Mouse (Mus musculus): Measurements from ENCODE around the gene Slc34a3.
"Not testable (repeated sequence)": the region's sequence is repeated elsewhere in the genome, so short reads cannot be mapped to it uniquely, and the experiment has no call there.

Gene Slc34a3

DNA sequence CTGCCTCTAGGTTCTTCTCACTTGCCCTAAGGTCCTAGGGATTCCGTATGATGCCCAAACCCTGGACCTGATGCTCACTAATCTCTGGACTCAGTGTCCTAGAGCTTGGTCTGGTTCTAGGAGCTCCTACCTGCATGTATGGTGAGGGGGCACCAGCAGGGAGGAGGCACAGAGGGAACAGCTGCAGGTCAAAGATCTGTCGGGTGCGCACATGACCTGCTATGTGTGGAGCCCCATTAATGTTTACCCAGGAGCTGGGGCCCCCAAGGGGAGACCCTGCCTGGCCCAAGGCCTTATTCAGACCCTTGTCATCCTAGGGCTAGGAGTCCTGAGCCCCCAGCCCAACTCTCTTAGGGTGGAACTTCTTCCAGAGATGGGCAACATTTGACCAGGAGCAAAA is at the start of gene Slc34a3:
Gene Slc34a3, minus strand, starts transcription at position 315 of the 400 bp plus-strand sequence.
- DNase-seq, result peak; percentile 66

DNA sequence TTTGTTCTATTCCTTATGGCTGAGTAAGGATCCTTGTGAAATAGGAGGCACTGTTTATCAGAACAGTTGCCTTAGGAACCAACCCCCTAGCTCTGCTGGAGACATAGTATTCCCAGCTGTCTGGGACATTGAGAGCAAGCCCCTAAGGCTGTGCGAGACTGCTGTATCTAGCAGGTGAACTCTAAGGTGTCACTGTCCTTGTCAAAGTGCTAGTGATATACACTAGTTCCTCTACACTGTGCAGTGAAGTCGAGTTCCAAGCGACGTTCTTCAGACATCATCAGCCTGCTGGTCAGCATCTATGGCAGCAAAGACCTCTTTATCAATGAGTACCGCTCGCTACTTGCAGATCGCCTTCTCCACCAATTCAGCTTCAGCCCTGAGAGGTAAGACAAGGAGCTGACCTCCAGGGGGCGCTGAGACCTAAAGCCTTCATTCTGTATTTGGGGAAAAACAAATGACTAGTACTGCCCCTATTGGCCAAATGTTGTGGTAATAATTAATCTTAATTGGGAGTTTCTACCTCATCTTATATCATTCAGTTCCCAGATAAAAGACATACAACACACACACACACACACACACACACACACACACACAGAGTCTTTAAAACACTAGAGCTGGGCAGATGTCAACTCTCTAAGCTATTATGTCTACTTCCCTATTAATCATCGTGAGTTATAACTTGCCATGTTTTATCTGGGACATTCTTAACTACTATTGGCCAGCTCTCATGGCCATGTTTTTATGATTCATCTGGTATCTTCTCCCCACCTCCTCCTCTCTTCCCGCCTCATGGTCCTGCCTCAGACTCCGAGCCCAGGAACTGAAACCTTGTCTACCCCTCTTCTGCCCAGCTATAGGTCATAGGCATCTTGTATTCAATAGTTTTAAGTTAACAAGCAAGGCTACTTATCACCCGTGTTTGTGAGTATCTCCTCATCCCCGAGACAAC is 45.0 kb upstream of the Slc34a3 start:
- DNase-seq, result peak; percentile 92

DNA sequence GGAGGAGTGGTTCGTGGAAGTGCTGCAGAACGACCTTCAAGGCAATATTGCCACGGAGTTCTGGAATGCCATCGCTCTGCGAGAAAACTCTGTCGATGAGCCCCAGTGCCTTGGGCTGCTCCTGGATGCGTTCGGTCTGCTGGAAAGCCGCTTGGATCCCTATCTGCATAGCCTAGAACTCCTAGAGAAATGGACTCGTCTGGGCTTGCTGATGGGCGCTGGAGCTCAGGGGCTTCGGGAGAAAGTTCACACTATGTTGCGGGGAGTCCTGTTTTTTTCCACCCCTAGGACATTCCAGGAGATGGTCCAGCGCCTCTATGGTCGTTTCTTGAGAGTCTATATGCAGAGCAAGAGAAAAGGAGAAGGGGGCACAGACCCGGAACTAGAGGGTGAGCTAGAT is 38.8 kb upstream of the Slc34a3 start:
- no peak for DNase-seq

DNA sequence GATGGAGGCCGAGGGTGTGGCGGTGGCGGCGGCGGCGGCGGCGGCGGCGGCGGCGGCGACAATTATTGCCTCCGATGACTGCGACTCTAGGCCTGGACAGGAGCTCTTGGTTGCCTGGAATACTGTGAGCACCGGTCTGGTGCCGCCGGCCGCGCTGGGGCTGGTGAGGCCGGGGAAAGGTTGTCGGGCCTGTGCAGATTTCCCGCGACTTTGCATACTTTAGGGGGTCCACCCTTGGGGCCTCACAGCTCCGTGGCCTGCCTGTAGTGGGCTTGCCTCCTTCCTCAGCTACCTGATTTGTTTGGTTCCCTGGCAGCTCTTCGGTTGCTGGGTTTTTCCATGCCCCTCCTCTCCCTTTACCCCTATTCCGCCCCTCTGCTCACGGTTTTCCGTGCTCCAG is 38.4 kb upstream of the Slc34a3 start:
- no peak for DNase-seq

DNA sequence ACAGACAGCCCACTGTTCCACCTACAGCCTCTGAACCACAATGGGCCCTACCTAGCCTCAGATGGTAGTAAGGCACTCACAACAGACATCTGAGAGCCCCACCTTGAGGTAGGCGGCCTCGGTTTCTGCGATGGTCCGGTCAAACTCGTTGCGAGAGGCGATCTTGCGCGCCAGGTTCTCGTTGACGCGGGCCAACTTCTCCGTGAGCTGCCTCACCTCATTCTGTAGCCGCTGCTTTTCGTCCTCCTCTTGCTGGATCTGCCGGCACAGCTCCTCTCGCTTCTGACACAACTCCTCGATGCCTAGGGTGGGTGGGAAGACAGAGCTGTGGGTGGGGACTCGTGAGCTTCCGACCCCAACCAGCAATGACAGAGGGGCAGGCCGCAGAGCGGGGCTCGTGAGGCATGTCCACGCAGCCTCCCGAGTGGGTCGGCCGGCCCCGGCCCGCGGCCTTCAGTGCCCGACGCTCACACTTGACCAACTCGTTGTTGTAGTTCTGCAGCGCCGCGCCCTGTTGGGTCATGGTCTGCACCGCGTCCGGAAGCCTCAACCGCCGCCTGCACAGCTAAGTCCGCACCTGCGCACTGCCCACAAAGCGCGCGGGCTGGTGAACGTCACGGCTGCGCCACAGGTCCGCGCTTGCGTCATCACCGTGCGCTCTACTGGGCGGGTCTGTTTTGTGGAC is 37.8 kb upstream of the Slc34a3 start, which contains the start of the genes Ssna1 and Anapc2:
Gene Ssna1, minus strand, starts transcription at position 612 of the 685 bp plus-strand sequence.
Gene Anapc2, plus strand, starts transcription at position 652 of the 685 bp plus-strand sequence.
- peak; percentile 98 for DNase-seq

DNA sequence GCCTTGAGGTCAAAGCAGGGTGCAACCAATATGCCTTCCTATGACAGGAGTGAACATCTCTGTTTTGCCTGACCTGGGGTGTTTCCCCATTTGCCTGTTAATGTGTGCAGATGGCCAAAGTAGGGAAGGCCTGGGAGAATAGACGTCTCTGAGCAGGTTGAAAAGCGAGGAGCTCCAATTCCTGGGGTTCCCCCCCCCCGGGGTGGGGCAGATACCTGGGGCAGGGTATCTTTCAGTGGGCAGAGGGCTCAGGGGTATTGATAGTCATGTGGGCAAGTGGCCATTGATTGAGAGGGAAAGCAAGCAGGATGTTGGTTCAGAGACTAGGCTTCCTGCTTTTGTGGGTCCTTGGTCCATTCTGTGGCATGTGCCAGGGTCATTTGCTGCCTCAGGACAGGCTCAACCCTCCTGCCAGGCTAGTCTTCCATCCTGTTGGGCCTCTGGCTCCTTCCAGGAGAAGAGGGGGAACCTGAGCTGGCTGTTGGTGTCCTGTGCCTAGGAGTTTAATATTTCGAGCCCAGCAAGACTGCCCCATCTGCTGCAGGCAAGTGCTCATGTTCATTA is 33.7 kb upstream of the Slc34a3 start:
- no peak for DNase-seq

DNA sequence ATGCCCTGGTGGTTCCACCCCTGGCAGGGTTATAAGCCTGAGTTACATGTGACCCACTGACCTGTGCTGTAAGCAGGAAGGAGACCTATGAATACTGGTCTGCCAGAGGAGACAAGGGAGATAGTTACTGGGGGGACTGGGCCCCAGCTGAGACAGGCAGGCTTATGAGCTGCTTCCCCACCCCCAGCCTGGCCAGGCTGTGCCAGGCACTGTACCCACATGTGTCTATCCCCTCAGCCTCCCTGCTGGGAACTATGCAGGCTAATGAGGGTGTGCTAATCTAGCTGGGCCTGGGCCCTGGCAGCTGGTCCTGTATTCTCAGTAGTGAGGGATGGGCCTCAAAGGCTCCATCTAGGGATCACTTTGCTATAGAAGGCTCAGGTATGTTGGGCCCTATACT is 33.1 kb upstream of the Slc34a3 start:
- no peak for DNase-seq

DNA sequence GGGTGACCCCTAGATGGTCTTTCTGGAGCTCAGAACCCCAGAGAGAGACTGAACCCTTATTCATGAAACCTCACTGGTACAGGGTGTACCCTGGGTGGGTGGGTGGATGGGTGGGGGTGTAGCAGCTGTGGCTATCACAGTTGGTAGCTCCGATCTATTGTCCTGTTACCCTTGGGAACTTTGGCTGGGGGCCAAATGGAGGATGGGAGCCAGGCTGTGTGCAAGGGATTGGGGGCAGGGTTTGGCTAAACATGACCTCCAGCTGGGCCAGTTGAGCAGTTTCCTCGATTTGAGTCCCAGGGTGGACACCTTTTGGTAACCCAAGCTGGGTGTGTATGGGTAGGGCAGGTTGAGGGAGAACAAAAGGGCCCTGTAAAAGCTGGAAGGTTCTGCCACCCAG is 32.6 kb upstream of the Slc34a3 start:
- peak; percentile 79 for DNase-seq

DNA sequence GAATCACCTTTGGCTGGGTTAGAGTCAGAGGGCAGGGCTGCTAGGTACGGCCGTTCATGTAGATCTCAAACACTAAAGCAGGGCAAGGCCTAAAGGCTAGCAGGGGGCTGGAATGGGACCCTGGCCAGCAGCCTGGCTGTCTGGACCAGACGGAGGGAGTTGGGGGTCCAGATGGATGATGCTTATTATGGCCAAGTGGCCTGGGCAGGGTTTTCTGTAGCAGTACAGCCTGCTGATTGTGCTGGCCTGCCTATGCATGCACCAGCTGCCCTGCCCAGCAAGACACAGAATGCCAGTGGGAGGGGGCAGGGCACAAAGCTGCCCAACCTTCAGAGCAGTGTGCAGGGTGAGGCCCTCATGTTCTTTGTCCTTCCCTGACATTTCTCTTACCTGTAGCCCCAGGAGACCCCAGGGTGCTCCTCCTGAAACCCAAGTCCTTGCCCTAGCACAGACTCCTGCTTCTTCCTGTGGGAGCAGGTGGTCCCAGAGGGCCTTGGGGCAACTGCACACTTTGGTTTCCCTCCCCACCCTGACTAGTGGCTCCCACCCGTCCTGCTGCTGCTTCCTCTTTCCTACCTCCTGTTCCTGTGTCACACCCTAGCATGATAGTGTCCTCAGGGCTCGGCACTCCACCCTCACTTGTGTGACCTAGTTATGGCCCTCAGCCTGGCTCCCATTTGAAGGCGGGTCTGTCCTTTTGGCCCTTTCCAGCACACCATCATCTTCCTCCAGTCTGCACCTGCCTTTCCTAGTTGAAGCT is 31.9 kb upstream of the Slc34a3 start:
- peak; percentile 61 for DNase-seq

DNA sequence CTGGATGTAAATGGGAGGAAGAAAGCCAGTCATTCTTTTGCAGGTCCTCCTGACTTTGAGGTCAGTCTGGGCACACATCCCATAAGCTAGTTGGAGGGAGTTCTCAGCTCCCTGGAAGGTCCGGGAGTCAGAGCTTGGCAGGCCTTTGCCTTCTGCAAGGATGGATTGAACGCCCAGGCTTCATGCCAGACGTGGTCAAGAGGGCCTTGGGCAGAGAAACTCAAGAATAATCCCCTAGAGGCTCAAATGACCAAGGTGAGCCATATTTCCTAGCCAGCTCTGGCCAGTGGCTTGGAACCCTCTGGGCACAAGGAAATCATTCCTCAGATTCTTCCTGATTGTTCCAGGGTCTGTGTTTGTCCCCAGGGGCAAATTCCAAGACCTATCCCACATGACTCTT is 30.7 kb upstream of the Slc34a3 start:
- peak; percentile 94 for DNase-seq

DNA sequence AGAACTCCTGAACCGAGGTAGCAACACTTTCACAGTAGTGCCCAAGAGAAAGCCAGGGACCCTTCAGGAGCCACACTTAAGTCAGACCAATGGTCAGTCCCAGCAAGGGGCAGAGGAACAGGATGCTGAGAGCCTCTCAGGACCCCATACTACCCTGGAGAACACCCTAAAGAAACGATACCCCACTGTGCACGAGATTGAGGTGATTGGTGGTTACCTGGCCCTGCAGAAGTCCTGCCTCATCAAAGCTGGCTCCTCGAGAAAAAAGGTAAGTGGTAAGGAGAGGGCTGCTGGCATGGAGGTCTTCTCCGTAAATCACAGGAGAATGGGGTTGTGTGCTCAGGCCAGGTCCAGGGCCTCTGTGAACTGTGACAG is 30.1 kb upstream of the Slc34a3 start:
- no peak for DNase-seq

DNA sequence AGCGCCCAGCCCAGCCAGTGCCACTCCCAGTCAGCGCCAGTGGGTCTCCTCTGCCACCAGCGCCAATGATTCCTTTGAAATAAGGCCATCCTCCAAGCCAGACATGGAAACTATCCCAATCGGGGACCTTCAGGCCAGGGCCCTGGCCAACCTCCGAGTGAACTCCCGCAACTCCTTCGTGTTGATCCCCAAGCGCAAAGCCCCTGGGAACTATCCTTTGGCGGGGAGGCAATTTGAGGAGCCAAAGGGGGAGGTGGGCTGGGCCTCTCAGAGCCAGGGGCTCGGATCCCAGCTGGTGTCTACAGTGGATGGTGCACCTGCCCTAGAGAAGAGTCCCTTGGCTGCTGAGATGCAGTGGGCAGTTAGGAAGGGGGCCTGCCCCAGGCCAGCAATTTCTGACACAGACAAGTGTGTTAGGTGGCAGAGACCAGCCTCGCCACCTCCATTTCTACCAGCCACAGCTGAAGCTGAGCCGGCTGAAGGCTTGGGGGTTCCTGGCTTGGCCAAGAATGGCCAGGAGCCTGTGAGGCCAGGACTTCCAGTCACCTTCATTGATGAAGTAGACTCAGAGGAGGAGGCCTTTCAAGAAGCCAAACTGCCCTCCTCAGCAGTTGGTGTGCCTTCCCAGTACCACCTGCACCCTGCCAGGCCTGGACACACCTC is 29.6 kb upstream of the Slc34a3 start:
- DNase-seq, result no peak

DNA sequence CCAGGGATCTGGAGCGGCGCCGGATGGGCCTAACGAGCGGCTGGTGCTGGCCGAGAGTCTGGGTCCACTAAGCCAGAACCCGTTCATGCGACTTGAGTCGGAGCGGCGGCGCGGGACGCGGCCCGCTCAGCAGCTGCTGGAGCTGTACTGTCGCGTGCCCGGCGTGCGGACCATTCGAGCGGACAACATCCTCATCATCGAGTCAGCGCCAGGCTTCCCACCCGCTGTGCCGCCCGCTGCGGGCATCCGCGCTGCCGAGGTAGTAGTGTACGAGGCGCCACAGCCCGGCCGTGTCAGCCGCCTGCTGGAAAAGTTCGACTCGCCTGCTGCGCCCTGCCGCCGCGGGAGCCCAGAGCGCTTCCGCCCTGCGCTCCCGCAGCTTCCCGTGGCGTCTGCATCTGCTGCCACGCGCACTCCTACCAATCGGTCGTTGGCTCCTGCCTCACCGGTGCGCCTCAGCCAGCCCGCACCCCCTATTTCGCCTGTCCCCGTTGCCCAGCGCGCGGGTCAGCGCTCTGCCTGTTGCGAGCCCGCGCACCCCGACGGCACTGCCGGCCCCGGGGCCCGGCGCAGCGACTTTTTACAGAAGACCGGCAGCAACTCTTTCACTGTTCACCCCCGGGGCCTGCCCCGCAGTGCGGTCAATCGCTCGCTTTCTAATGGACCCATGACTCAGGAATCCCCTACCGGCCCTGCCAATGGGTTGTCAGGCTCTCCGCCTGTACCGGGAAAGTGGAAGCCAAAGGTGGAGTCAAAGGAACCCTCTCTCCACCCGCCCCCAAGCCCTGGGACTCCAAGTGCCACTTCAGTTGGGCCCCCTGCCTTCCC is 28.8 kb upstream of the Slc34a3 start:
- peak; percentile 40 for DNase-seq

DNA sequence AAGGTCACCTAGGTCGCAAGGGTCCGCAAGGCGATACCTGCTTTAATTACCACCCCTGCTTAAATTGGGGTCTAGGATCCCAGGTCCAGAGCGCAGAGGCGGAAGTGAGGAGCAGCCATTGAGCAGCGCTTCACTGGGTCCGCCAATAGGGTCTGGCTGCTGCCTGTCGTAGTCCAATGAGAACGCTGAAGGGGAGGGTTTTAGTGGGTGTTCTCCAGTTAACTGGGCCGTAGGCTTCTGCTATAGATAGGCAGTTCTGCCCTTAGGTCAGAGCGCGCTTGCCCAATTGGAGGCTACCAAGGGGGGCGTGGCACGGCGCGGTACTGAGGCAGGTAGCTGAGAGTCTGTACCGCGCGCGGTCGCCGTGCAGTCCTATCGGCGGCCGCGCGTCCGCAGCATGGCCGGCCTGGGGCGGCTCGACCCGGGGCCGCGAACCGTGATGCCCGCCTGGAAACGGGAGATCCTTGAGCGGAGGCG is 28.2 kb upstream of the Slc34a3 start, which contains the start of gene Tprn:
Gene Tprn, plus strand, starts transcription at position 328 of the 477 bp plus-strand sequence.
- peak; percentile 99 for DNase-seq

DNA sequence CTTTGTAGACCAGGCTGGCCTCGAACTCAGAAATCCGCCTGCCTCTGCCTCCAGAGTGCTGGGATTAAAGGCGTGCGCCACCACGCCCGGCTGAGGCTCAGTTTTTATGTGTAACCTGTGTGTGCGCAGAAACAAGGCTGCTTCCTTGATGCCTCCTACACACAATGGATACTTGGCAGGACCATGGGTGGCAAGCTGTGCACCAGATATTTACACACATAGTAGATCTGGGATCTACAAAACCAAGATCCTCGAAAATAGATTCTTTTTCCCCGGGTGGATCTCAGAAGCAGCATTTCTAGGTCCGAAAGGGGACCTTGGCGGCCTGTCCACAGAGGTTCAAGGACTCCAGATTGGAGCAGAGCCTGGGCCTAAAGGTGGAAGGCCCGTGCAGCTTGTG is 27.7 kb upstream of the Slc34a3 start:
- no peak for DNase-seq

DNA sequence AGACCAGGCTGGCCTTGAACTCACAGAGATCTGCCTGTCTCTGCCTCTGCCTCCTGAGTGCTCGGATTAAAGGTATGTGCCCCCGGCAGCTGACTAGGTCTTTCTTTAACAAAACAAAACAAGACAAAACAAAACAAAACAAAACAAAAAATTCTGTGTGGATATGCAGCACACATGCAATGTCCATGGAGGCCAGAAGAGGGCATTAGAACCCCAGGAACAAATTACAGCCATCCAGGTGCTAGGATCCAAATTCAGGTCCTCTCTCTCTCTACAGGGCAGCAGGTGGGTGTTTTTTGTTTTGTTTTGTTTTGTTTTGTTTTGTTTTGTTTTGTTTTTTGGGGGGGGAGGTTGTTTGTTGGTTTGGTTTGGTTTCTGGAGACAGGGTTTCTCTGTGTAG is 24.7 kb upstream of the Slc34a3 start:
- DNase-seq, result no peak

DNA sequence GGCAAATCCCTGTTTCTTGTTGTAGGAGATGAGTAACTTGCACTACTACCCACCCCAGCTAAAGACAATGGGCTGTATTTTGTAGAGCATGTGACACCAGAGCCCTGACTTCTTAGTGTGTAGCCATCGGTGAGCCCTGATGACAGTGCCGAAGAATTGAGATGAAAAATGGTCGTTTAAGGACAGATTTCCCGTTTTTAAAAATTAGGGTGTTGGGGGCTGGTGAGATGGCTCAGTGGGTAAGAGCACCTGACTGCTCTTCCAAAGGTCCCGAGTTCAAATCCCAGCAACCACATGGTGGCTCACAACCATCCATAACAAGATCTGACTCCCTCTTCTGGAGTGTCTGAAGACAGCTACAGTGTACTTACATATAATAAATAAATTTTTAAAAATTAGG is 23.1 kb upstream of the Slc34a3 start:
- not testable (repeated sequence) for DNase-seq

DNA sequence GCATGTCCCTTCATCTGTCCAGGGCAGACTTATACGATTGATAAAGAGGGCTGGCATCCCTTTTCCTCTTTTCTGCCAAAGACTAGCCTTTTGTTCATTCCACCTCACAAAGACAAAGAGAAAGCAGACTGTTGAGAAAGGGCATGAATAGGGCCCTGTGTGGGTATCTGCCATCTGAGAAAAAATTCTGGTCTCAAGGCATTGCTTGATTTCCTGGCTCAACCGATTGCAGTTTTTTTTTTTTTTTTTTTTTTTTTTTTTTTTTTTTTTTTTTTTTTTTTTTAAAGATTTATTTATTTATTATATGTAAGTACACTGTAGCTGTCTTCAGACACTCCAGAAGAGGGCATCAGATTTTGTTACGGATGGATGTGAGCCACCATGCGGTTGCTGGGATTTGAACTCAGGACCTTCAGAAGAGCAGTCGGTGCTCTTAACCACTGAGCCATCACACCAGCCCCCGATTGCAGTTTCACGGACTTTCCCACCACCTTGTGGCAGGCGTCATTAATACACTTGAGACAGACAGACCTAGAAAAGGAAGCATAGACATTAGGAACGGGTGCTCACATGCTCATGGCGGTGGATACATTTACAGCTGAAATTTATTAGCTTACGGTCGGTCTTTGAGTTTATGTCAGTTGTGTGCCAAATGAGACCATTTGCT is 22.4 kb upstream of the Slc34a3 start:
- peak; percentile 64 for DNase-seq

DNA sequence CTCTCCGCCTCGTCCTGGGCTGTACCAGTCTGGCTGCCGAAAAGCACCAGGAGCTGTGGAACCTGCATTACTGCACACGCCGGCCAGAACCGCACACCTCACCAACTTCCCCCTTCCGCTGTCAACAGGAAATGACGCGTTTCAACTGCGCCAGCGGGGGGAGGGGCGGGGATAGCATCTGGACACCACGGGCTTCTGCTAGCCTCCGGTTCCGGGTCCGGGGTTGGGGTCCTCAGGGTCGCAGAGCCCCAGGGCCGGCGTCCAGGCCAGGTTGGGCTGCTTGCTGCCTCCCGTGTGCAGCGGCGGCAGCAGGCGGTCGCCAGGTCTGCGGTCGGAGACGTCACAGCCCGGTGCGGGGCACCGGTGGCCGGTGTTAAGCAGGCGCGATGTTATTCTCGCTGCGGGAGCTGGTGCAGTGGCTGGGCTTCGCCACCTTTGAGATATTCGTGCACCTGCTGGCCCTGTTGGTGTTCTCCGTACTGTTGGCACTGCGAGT is 21.2 kb upstream of the Slc34a3 start, which contains the start of gene Tmem203:
Gene Tmem203, plus strand, starts transcription at position 156 of the 496 bp plus-strand sequence.
- DNase-seq, result peak; percentile 87

DNA sequence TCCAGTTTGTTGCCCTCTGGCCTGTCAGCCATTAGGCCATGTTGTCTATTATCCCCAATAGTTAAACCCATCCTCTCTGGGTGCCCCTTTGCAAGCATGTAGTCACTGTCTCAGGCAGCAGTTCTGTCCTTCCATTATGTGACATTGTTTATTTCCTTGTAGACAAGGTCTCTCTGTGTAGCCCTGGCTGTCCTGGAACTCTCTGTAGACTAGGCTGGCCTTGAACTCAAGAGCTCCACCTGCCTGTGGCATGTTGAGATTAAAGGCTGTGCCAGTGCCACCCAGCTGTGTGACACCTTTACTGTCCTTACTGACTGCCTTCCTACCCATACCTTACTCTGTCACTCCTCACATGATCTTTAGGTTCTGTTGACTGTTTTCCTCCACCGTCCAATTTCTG is 18.2 kb upstream of the Slc34a3 start:
- peak; percentile 51 for DNase-seq
